Mouse (Mus musculus) erythroblast, adult 5-6 weeks (primary cell): ENCODE data around the gene Cask. TPM values are rescaled to one million over a fixed set of nuclear protein-coding genes. Genes with fewer than 3 reads are reported as not detected.

ENCODE experiments used
- ATAC-seq: replicated peaks from 2 replicates; pipeline ENCODE4 v1.8.0; 2016; ENCODE audit warnings: moderate number of reproducible peaks, mild to moderate bottlenecking, moderate TSS enrichment, inconsistent platforms; ENCODE audit not compliant: poor library complexity, low FRiP score, severe bottlenecking
- total RNA-seq, 2 experiments: library from RNA; stranded (forward) in 1 of 2; stranded (reverse) in 1 of 2; fragments of 150-400 nt in 1 of 2; fragments of 200-764, 138-1000 nt in 1 of 2; gene quantifications; 2 replicates each; pipeline versions ENCODE4 v1.2.3 to v1.2.4; 2015 to 2017; ENCODE audit warnings: low replicate concordance in 2 of 2

Cask gene
- total RNA-seq, 2 experiments from 2014 or later, result 4.1 to 25.0 TPM

GRCm38 (mm10) chrX:13652291-13652690 is 198.9 kb downstream of the Cask start:
- ATAC-seq, result no peak

- no peak for ATAC-seq
Observed at GRCm38 (mm10) chrX:13651889-13652288, 199.3 kb downstream of the Cask start.

GRCm38 (mm10) chrX:13638894-13639293 is 212.3 kb downstream of the Cask start:
- ATAC-seq, result no peak

GRCm38 (mm10) chrX:13636398-13636797 is 214.8 kb downstream of the Cask start:
- no peak for ATAC-seq

GRCm38 (mm10) chrX:13631599-13632283 is 219.4 kb downstream of the Cask start, which contains the start of gene Gpr34:
Gpr34 (plus strand) TSS chrX:13632089.
- ATAC-seq, result no peak

- no peak for ATAC-seq
Observed at GRCm38 (mm10) chrX:13622654-13623053, 228.5 kb downstream of the Cask start.

- ATAC-seq, result no peak
Observed at GRCm38 (mm10) chrX:13621473-13621872, 229.7 kb downstream of the Cask start.

GRCm38 (mm10) chrX:13618476-13618875 is 232.7 kb downstream of the Cask start:
- no peak for ATAC-seq

GRCm38 (mm10) chrX:13617294-13617693 is 233.9 kb downstream of the Cask start:
- ATAC-seq, result no peak

- ATAC-seq, result no peak
Observed at GRCm38 (mm10) chrX:13616726-13617125, 234.4 kb downstream of the Cask start.

GRCm38 (mm10) chrX:13612115-13612514 is 239.1 kb downstream of the Cask start:
- no peak for ATAC-seq

GRCm38 (mm10) chrX:13611114-13611513 is 240.1 kb downstream of the Cask start:
- ATAC-seq, result no peak

- ATAC-seq, result no peak
Observed at GRCm38 (mm10) chrX:13607752-13608151, 243.4 kb downstream of the Cask start.

- no peak for ATAC-seq
Observed at GRCm38 (mm10) chrX:13606741-13607140, 244.4 kb downstream of the Cask start.

GRCm38 (mm10) chrX:13599966-13600365 is 251.2 kb downstream of the Cask start:
- no peak for ATAC-seq

- ATAC-seq, result no peak
Observed at GRCm38 (mm10) chrX:13599373-13599772, 251.8 kb downstream of the Cask start.

GRCm38 (mm10) chrX:13577647-13578046 is 273.5 kb downstream of the Cask start:
- ATAC-seq, result no peak

GRCm38 (mm10) chrX:13576606-13577005 is 274.6 kb downstream of the Cask start:
- ATAC-seq, result no peak

GRCm38 (mm10) chrX:13574872-13575271 is 276.3 kb downstream of the Cask start:
- no peak for ATAC-seq

- ATAC-seq, result no peak
Observed at GRCm38 (mm10) chrX:13574298-13574697, 276.9 kb downstream of the Cask start.

GRCm38 (mm10) chrX:13554504-13554903 is 296.7 kb downstream of the Cask start:
- no peak for ATAC-seq

- no peak for ATAC-seq
Observed at GRCm38 (mm10) chrX:13552288-13552687, 298.9 kb downstream of the Cask start.
